Mouse (Mus musculus) midbrain, embryonic 16.5 days (tissue): ENCODE measurements at regions not wholly inside any gene's neighbourhood (a gene's known extent, or its start where the extent isn't known, plus 50 kb on each side); places are given as distances from the start of the nearest gene placed in this dataset.

Source experiments
- ATAC-seq: fragments of 200-750 bp; cut with Nextera tagmentation; 2 replicates; pipeline ENCODE4 v1.8.0; 2017; ENCODE audit warnings: moderate TSS enrichment
- H3K27ac ChIP-seq: fragments of 300-500 bp; sonication (generic); 2 replicates; pipeline ENCODE4 v1.5.1; 2014; ENCODE audit warnings: mild to moderate bottlenecking, low read length, mixed read lengths
- H3K27me3 ChIP-seq: fragments of 300-500 bp; sonication (generic); 2 replicates; pipeline ENCODE4 v1.6.1; 2014; ENCODE audit warnings: low read depth, low read length, mixed read lengths; ENCODE audit not compliant: control insufficient read depth, insufficient read depth
- H3K36me3 ChIP-seq: fragments of 300-500 bp; sonication (generic); 2 replicates; pipeline ENCODE4 v1.6.1; 2014; ENCODE audit warnings: mild to moderate bottlenecking, low read length, moderate library complexity, mixed read lengths; ENCODE audit not compliant: control insufficient read depth, insufficient read depth
- H3K4me1 ChIP-seq: fragments of 300-500 bp; sonication (generic); 2 replicates; pipeline ENCODE4 v1.6.1; 2014; ENCODE audit warnings: mild to moderate bottlenecking, low read length, mixed read lengths; ENCODE audit not compliant: control insufficient read depth, insufficient read depth
- H3K4me2 ChIP-seq: fragments of 300-500 bp; sonication (generic); 2 replicates; pipeline ENCODE4 v1.6.1; 2014; ENCODE audit warnings: mild to moderate bottlenecking, low read length, mixed read lengths
- H3K4me3 ChIP-seq: fragments of 300-500 bp; sonication (generic); 2 replicates; pipeline ENCODE4 v1.5.1; 2014; ENCODE audit warnings: low read depth, mild to moderate bottlenecking, low read length, moderate library complexity, mixed read lengths
- H3K9ac ChIP-seq: fragments of 300-500 bp; sonication (generic); 2 replicates; pipeline ENCODE4 v1.6.1; 2014; ENCODE audit warnings: low read depth, low read length, mixed read lengths
- H3K9me3 ChIP-seq: fragments of 300-500 bp; sonication (generic); replicated peaks from 2 replicates; pipeline ENCODE4 v1.6.1; 2014; ENCODE audit warnings: mild to moderate bottlenecking, low read length, mixed read lengths; ENCODE audit not compliant: control insufficient read depth, poor library complexity, severe bottlenecking
- WGBS: fragments of 180-500 bp; shearing (Covaris S2); extraction: QIAGEN DNeasy Blood & Tissue Kit; methylation state at CpG from one replicate; pipeline ENCODE4 v1.1.7; 2014; 5-methylcytosine and 5-hydroxymethylcytosine counted together

DNA sequence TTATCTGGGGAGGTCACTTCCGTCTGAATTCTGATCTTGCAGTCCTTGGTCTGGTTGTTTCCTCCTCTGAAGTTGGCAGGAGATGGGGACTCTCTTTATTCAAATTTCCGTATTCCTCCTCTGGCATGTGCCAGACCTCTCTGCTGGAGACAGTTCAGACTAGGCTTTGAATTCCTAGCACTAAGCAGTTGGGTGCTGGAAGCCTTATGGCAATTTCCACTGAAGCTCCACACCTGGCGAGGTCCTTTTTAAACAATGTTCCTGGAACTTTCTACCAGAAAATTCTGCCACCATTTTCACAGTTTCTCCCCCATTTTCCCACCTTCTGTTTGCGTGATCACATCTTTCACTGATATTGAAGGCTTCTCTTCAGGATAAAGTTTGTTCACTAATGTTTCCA is 205.7 kb upstream of the Tyrp1 start:
- H3K9ac ChIP-seq = no peak overlapping the region
- ATAC-seq = no peak
- no peak overlapping the region for H3K4me2 ChIP-seq
- no peaks in the 10 kb centered on the region for H3K9me3 ChIP-seq
- H3K36me3 ChIP-seq = no peaks in the 10 kb centered on the region
- WGBS = 73% methylated on average over 4 of the region's 4 CpGs
- H3K27me3 ChIP-seq = no peaks in the 10 kb centered on the region
- no peak overlapping the region for H3K4me3 ChIP-seq
- H3K27ac ChIP-seq = no peak overlapping the region
- H3K4me1 ChIP-seq = no peaks in the 10 kb centered on the region

DNA sequence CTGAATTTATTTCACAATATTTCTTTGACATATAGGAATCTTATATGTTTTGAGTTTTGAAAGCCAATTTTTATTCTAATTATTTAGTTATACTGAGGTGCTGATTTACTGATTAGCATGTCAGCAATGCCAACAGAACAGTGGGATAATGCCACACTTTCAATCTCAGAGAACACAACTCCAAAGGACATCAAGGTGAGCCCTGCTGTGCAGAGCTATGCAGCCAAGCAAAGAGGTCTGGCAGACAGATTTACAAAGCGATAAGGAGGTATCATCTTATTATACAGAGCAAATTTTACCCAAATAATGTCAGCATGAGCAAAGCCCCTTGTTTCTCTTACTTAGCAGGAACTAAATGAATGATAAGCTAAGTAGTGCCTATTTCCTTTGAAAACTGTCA is 204.7 kb upstream of the Tyrp1 start:
- Histone ChIP-seq H3K27me3 (no peaks in the 10 kb centered on the region), H3K27ac (no peak overlapping the region), H3K4me3 (no peak overlapping the region), H3K9ac (no peak overlapping the region), H3K4me2 (no peak overlapping the region), H3K9me3 (no peaks in the 10 kb centered on the region), H3K36me3 (no peaks in the 10 kb centered on the region), H3K4me1 (no peaks in the 10 kb centered on the region)
- no peak for ATAC-seq
- WGBS = 56% methylated on average over 1 of the region's 1 CpGs

DNA sequence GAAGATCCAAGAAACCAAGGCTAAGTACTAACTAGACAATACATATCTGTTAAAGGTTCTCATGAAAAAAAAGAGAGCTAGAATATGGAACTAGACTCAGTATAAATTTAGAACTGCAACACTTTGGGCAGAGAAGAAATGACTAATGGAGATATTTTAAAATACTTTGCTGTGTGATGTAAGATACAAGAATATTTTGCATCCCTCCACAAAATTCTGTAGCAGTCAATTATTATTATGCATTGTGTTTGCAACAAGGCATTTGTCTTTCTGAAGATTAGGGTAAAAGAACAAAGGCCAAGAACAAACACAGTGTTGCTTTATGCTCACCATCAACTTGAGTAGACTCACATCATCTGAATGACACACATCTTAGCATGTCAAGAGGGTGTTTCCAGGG is 203.7 kb upstream of the Tyrp1 start:
- Histone ChIP-seq H3K4me1 (no peaks in the 10 kb centered on the region), H3K4me2 (no peak overlapping the region), H3K4me3 (no peak overlapping the region), H3K9me3 (no peaks in the 10 kb centered on the region), H3K27ac (no peak overlapping the region), H3K9ac (no peak overlapping the region), H3K27me3 (no peaks in the 10 kb centered on the region), H3K36me3 (no peaks in the 10 kb centered on the region)
- ATAC-seq = no peak

DNA sequence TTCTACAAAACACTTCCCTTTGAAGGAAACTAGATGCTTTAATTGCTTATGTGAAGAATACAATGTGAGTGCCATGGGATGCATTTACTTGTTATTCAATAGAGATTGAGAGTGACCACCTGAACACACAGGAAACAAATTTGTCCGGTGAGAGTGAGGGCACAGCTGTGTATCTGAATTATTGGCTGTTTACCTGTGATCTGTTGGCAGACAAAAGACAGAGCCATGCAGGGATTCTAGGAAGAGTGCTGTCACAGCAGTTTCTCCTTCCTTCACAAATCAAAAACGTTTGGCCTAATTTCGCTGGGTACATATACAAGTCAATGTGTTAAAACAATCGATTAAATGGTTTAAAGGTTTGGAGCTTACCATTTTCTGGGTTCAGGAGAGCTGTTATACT is 202.9 kb upstream of the Tyrp1 start:
- H3K27ac ChIP-seq = no peak overlapping the region
- no peaks in the 10 kb centered on the region for H3K36me3 ChIP-seq
- no peaks in the 10 kb centered on the region for H3K27me3 ChIP-seq
- no peak overlapping the region for H3K4me3 ChIP-seq
- no peak for ATAC-seq
- H3K9me3 ChIP-seq = no peaks in the 10 kb centered on the region
- WGBS = 78% methylated on average over 4 of the region's 4 CpGs
- H3K4me2 ChIP-seq = no peak overlapping the region
- H3K9ac ChIP-seq = no peak overlapping the region
- H3K4me1 ChIP-seq = no peaks in the 10 kb centered on the region

DNA sequence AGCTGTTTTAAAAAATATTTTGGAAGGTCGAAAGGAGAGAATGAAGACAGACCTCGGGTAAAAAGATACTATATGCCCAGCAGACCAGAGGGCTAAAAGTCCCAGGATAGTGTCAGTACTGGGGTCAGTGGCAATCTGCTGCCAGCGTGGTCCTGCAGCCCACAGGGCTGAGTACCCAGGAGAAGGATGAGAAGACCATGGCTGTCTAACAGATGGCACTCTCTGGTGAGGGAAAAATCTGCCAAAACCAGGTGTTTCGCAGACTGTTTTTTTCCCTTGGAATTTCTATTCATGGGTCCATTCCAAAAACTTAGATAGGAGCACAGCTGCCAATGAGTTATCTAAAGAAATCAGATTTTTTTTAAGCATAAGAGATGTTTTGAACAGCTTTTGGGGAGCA is 202.5 kb upstream of the Tyrp1 start:
- no peak for ATAC-seq
- Histone ChIP-seq H3K27me3 (no peaks in the 10 kb centered on the region), H3K9me3 (no peaks in the 10 kb centered on the region), H3K4me3 (no peak overlapping the region), H3K4me2 (no peak overlapping the region), H3K27ac (no peak overlapping the region), H3K4me1 (no peaks in the 10 kb centered on the region), H3K9ac (no peak overlapping the region), H3K36me3 (no peaks in the 10 kb centered on the region)
- 80% methylated on average over 4 of the region's 4 CpGs for WGBS

DNA sequence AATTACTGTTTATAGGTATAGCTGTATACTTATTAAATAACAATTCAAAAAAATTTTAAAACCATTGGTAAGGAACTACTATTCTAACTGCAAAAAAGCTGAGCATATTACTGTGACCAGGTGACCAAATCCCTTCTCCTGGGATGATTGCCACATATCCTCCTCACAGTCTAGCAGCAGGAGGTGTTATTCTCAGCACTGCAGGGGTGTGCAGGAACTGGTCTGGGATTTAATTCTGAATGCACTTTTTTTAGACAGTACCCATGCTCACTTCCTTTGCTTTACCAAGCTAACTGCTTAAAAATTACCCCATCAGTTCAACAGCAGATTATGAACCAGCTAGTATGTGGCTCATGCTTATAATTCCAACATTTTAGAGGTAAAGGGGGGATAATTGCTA is 195.5 kb upstream of the Tyrp1 start:
- no peak overlapping the region for H3K4me3 ChIP-seq
- no peak overlapping the region for H3K4me2 ChIP-seq
- H3K9me3 ChIP-seq = no peaks in the 10 kb centered on the region
- H3K36me3 ChIP-seq = no peaks in the 10 kb centered on the region
- no peaks in the 10 kb centered on the region for H3K27me3 ChIP-seq
- ATAC-seq = no peak
- H3K4me1 ChIP-seq = no peaks in the 10 kb centered on the region
- no peak overlapping the region for H3K9ac ChIP-seq
- no peak overlapping the region for H3K27ac ChIP-seq
